Mouse (Mus musculus) liver, embryonic 14.5 days (tissue): ENCODE measurements around the gene 4930595D18Rik.

Experiments used
- CTCF ChIP-seq: IDR thresholded peaks from 2 replicates; pipeline ENCODE4 v1.5.1; 2016; ENCODE audit warnings: antibody characterized with exemption, low read depth, control low read depth
- EP300 ChIP-seq: IDR thresholded peaks from 2 replicates; pipeline ENCODE4 v1.6.1; 2016; ENCODE audit warnings: antibody characterized with exemption, low read depth

GRCm38 (mm10) chr12:111233798-111234197 is 49.5 kb upstream of the 4930595D18Rik start:
- TF ChIP-seq CTCF (no peak), EP300 (no peak)
